Mouse (Mus musculus): ENCODE data around the gene Rpl9. TPM values are rescaled to one million over a fixed set of nuclear protein-coding genes. Genes with fewer than 3 reads are reported as not detected.

The Rpl9 gene
- polyA plus RNA-seq, 1 experiment from 2014 or later = 1,013 TPM

DNA sequence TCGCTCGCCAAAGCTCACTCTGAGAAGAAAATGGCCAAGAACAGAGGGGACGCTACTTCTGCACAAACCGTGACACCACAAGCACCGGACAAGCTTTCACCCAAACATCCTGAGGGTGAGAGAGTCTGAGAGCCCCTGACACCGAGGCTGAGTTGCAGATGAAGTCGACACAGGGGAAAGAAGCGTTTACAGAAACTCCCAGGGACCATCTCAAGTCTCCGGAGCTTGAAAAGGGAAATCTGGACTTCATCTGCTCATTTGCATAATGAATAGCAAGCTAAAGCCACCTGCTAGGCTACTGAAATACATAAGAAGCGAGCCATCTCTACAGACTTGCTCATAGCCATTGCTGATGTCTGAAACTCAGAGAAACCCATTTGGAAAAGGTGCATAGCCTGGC is 27.9 kb upstream of the Rpl9 start:
- 84% methylated on average over 10 of the region's 10 CpGs for WGBS
- no peak for ATAC-seq (replicated peaks; ENCODE audit: low FRiP score)
- Histone ChIP-seq H3K9me3 (replicated peaks) (no peaks in the 10 kb centered on the region), H3K4me2 (no peak overlapping the region), H3K36me3 (peaks cover 61% of the 10 kb centered on the region), H3K27ac (no peak overlapping the region), H3K4me3 (replicated peaks) (no peak overlapping the region), H3K27me3 (no peaks in the 10 kb centered on the region), H3K9ac (no peak overlapping the region), H3K4me1 (peaks cover 29% of the 10 kb centered on the region)

DNA sequence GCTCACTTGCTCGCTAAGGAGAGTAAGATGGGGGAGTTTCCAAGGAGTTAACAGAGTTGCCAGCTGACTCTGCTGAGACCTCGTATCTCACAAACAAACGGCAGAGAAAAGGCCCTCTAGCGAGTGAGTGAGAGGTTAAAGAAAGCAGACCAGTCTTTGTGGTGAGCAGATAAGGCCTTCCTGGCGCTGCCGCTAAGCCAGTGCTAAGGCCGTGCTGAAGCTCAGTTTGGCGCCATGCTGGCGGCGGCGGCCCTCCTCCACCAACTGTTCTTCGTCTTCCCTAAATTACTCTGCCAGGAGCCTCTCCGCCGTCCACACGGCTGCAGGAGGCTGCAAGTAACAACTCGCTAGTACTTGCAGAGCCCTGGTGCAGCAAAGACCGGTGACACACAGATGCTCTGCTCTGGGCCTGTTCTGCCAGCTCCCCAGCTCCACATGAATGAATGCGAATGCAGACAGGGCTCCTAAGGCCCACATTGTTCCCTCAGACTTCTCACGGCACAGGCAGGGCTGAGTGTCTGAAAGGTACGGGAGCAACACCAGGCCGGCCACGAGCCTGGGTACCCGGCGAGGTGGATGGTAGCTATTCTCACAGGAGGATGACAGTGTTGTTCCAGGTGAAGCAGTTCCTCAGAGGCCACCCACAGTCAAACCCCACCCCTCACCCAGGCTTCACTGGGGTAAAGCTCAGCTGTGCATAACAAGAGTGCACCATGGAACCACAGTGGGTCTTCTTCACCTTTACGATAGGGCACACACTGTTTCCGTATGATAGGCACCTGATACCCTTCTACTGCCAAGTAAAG is 24.6 kb upstream of the Rpl9 start:
- H3K9me3 ChIP-seq (replicated peaks) = no peaks in the 10 kb centered on the region

DNA sequence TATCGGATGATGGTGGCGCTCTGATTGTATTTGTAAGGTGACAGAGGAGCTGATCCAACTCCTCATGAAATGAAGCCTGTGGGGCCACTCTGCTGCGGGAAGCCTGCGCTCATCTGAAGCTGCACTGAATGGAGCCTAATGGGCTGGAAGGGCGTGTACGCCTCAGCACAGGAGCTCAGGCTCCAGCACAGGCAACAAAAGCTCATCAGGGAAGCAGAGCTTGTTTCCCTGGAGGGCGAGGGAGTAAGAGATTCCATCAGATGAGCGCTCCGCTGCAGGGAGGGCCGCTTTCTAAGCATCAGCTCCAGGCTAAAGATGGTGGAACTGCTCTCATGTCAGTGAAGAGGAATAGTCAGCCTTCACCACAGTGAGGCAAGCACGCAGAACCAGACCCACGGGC is 16.7 kb upstream of the Rpl9 start:
- Histone ChIP-seq H3K9ac (no peak overlapping the region), H3K4me3 (replicated peaks) (no peak overlapping the region), H3K4me2 (no peak overlapping the region), H3K27ac (no peak overlapping the region), H3K9me3 (replicated peaks) (no peaks in the 10 kb centered on the region), H3K4me1 (no peaks in the 10 kb centered on the region), H3K36me3 (peaks cover 85% of the 10 kb centered on the region), H3K27me3 (no peaks in the 10 kb centered on the region)
- WGBS = 63% methylated on average over 12 of the region's 12 CpGs
- no peak for ATAC-seq (replicated peaks; ENCODE audit: low FRiP score)

More for the DNA sequence above, 24.6 kb upstream of the Rpl9 start:
- peaks cover 57% of the 10 kb centered on the region for H3K36me3 ChIP-seq
- H3K4me1 ChIP-seq = peaks cover 19% of the 10 kb centered on the region
- H3K4me3 ChIP-seq (replicated peaks) = no peak overlapping the region
- peak overlapping the region; percentile 87 for H3K27ac ChIP-seq
- H3K4me2 ChIP-seq = peak overlapping the region; percentile 39
- no peak overlapping the region for H3K9ac ChIP-seq
- ATAC-seq (replicated peaks; ENCODE audit: low FRiP score) = peak; percentile 80
- no peaks in the 10 kb centered on the region for H3K27me3 ChIP-seq
- 20% methylated on average over 26 of the region's 26 CpGs for WGBS

DNA sequence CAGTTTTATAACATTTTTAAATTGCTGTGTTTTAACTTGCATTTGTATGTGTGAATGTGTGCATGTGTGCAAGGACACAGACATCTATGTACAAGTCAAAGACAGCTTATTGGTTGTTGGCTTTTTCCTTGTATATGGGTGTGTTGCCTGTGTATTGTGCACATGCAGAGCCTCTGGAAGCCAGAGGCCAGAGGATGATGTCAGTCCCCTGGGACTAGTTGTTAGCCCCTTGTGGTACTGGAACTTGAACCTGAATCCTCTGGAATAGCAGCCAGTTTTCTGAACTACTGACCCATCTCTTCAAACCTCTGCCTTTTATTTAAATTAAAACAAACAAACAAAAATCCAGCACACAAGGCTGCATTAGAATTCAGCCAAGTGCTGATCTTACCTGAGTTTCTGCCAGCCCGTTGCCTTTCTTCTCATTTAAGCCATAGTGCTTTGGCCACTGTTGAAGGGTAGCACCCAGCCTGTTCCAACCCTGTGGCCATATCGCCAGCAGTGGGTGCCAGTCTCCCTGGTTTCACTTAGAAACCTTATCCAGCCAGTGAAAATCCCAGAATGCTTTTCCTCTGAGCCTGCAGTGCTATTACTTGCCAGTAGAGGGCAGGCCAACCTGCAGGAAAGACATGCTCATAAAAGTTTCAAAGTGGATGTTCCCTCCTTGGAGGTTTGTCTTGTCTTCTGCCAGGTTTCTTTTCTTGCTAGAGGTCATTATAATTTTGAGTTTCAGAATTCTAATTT is 10.2 kb upstream of the Rpl9 start:
- H3K4me3 ChIP-seq (replicated peaks) = no peak overlapping the region
- H3K9me3 ChIP-seq (replicated peaks) = no peaks in the 10 kb centered on the region
- H3K27ac ChIP-seq = no peak overlapping the region
- H3K27me3 ChIP-seq = no peaks in the 10 kb centered on the region
- H3K4me1 ChIP-seq = no peaks in the 10 kb centered on the region
- WGBS = 31% methylated on average over 2 of the region's 2 CpGs
- no peak overlapping the region for H3K4me2 ChIP-seq
- no peak overlapping the region for H3K9ac ChIP-seq
- no peak for ATAC-seq (replicated peaks; ENCODE audit: low FRiP score)
- peaks cover 91% of the 10 kb centered on the region for H3K36me3 ChIP-seq

DNA sequence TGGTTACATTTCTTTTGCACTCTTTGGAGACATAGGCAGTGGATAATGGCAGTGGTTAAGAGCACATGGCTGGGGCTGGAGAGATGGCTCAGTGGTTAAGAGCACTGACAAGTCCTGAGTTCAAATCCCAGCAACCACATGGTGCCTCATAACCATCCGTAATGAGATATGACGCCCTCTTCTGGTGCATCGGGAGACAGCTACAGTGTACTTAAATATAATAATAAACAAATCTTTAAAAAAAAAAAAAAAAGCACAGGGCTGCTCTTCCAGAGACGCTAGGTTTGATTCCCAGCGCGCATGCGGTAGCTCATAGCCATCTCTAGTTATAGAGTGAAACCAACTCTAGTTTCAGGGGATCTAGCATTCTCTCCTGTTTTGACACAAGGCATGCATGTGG is 3.2 kb upstream of the Rpl9 start:
- ATAC-seq (replicated peaks; ENCODE audit: low FRiP score) = no peak
- Histone ChIP-seq H3K4me3 (replicated peaks) (no peak overlapping the region), H3K4me1 (peaks cover 12% of the 10 kb centered on the region), H3K9ac (no peak overlapping the region), H3K27ac (no peak overlapping the region), H3K9me3 (replicated peaks) (no peaks in the 10 kb centered on the region), H3K4me2 (no peak overlapping the region), H3K36me3 (peaks cover 61% of the 10 kb centered on the region), H3K27me3 (no peaks in the 10 kb centered on the region)
- WGBS = 93% methylated on average over 7 of the region's 7 CpGs

DNA sequence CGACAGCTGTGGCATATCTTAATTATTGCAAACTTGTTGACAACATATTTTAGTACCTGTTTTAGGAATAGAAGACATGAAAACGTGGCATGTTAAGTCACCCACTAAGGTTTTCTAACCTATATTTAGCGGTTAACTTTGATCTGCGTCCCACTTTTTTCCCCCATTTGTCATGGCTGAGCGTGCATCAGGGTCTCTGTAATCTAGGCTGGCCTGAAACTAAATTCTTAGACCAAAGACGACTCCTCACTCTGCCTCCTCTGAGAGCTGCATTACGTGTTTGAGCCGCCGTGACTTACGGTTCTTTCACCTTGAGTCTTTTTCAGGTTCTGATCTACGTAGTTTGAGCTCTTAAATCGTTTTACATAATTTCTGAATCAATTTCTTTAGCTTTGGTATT is 509 bp upstream of the Rpl9 start:
- H3K36me3 ChIP-seq = peaks cover 62% of the 10 kb centered on the region
- ATAC-seq (replicated peaks; ENCODE audit: low FRiP score) = peak; percentile 37; the same call in 1 of the 2 replicates
- WGBS = 2% methylated on average over 12 of the region's 12 CpGs

DNA sequence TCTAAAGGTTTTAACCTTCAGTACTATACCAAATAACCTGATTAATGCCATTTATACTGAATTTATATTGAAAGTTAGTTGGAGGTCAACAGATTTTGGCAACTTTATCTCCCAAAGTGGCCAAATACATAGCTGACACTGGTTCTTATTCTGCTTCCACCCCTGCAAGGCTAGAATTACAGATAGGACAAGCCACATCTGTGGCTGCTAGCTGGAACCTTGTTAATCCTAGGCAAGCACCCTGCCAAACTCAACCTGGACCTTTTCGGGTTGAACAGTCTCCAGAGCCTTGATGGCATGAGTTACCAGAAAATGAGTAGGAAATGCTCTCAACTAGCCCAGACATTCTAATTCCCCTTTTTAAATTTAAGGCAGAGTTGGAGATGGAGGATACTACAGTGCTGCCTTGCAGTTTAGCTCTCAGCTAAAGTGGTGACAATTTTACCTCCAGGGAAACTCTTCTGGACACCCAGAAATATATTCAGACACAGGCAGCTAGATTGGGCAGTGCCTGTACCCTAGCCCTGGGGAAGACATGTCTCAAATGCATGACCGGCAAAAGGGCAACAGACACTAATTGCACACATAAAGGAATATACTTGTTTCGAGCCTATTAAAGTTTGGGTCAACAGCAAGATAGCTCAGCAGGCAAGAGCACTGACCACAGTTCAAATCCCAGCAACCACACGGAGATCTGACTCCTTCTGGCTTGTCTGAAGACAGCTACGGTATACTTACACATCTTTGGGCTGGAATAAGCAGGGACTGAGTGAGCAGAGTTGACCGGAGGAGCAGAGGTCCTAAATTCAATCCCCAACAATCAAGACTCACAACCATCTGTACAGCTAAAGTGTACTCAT is 4.0 kb downstream of the Rpl9 start:
- Histone ChIP-seq H3K4me1 (peaks cover 17% of the 10 kb centered on the region), H3K4me3 (replicated peaks) (no peak overlapping the region), H3K9me3 (replicated peaks) (no peaks in the 10 kb centered on the region), H3K4me2 (no peak overlapping the region), H3K27me3 (no peaks in the 10 kb centered on the region), H3K27ac (no peak overlapping the region), H3K36me3 (peaks cover 36% of the 10 kb centered on the region), H3K9ac (no peak overlapping the region)
- ATAC-seq (replicated peaks; ENCODE audit: low FRiP score) = no peak
- WGBS = 78% methylated on average over 6 of the region's 6 CpGs

More for the DNA sequence above, 509 bp upstream of the Rpl9 start:
- peak overlapping the region; percentile 89 for H3K27ac ChIP-seq
- H3K4me1 ChIP-seq = peaks cover 19% of the 10 kb centered on the region
- H3K4me2 ChIP-seq = peak overlapping the region; percentile 62
- peak overlapping the region; percentile 75 for H3K9ac ChIP-seq
- H3K9me3 ChIP-seq (replicated peaks) = no peaks in the 10 kb centered on the region
- H3K27me3 ChIP-seq = no peaks in the 10 kb centered on the region
- H3K4me3 ChIP-seq (replicated peaks) = peak overlapping the region; percentile 67

DNA sequence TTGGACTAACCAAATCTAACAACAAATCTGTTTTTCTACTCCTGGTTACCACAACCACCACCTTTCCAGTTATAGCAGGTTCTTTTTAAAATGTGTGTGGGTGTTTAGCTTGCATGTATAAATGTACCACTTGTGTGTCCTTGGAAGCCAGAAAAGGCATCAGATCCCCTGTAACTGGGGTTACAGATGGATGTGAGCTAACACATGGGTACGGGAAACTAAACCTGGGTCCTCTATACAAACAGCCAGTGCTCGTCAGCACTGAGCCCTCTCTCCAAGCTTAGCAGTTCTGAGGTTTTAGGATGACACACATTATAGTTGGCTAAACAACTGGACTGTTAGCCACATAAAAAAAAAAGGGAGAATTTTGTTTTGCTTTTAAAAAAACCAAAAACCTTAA is 5.5 kb downstream of the Rpl9 start:
- Histone ChIP-seq H3K4me1 (peaks cover 16% of the 10 kb centered on the region), H3K27me3 (no peaks in the 10 kb centered on the region), H3K9ac (no peak overlapping the region), H3K4me2 (no peak overlapping the region), H3K36me3 (peaks cover 36% of the 10 kb centered on the region), H3K4me3 (replicated peaks) (no peak overlapping the region), H3K27ac (no peak overlapping the region), H3K9me3 (replicated peaks) (no peaks in the 10 kb centered on the region)
- no peak for ATAC-seq (replicated peaks; ENCODE audit: low FRiP score)
- 70% methylated on average over 2 of the region's 2 CpGs for WGBS

DNA sequence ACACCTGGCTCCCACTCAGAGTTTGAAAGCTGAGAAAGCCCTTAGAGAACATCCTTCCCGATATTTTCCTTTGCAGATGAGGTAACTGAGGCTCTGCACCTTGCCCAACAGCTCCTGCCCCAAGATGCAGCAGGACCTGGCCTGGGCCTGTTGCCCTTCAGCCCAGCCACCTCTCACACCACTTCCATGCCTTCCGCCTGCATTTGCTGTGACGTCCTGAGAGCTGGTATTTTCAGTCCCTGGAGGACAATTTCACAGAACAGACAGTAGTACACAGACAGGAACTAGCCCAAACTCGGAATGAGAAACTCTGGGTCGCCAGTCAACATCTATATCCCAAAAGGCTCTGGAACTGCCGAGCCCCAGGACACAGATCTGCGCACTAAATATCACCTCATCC is 16.5 kb downstream of the Rpl9 start:
- H3K9me3 ChIP-seq (replicated peaks) = no peaks in the 10 kb centered on the region
- WGBS = 82% methylated on average over 7 of the region's 7 CpGs
- no peak overlapping the region for H3K4me3 ChIP-seq (replicated peaks)
- ATAC-seq (replicated peaks; ENCODE audit: low FRiP score) = no peak
- no peak overlapping the region for H3K9ac ChIP-seq
- peaks cover 3% of the 10 kb centered on the region; the same call in 1 of the 2 replicates for H3K4me1 ChIP-seq
- H3K36me3 ChIP-seq = no peaks in the 10 kb centered on the region
- no peaks in the 10 kb centered on the region for H3K27me3 ChIP-seq
- no peak overlapping the region for H3K27ac ChIP-seq
- H3K4me2 ChIP-seq = no peak overlapping the region

DNA sequence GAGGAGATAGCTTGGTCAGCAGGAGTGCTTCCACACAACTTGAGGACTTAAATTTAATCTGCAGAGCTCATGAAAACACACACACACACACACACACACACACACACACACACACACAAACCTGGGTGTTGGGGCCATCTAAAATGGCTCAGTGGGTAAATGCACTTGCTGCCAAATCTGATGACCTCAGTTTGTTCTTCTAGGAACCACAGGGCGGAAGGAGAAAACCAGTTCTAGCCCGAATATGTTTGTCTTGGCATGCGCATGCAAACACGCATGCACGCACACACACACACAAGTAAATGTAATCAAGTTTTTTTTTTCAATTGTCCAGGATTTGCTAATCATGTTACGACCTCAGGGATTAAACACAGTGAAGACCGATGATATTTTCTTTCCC is 19.7 kb downstream of the Rpl9 start:
- H3K4me2 ChIP-seq = no peak overlapping the region
- H3K27me3 ChIP-seq = no peaks in the 10 kb centered on the region
- peaks cover 3% of the 10 kb centered on the region; the same call in 1 of the 2 replicates for H3K4me1 ChIP-seq
- no peaks in the 10 kb centered on the region for H3K9me3 ChIP-seq (replicated peaks)
- WGBS = 87% methylated on average over 7 of the region's 7 CpGs
- no peaks in the 10 kb centered on the region for H3K36me3 ChIP-seq
- H3K27ac ChIP-seq = no peak overlapping the region
- H3K4me3 ChIP-seq (replicated peaks) = no peak overlapping the region
- ATAC-seq (replicated peaks; ENCODE audit: low FRiP score) = no peak
- H3K9ac ChIP-seq = no peak overlapping the region

DNA sequence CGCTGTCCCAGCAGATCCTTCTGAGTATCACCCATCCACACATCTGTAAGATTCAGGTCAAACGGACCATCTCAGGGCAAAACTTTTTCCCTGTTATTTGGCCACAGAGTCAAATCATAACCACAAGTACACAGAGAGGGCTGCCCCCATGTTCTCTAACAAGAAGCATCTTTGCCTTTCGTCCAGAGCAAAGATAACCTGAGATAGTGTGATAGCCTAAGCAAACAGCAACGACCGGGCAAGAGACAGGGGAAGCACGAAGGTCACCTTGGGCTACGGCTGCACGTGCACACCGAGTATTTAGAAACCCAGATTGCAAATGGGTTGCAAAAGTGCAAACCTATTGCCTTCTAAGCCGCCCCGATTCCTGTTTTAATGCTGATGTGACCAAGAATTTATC is 23.4 kb downstream of the Rpl9 start:
- Histone ChIP-seq H3K9me3 (replicated peaks) (no peaks in the 10 kb centered on the region), H3K36me3 (no peaks in the 10 kb centered on the region), H3K4me3 (replicated peaks) (no peak overlapping the region), H3K27ac (no peak overlapping the region), H3K4me2 (no peak overlapping the region), H3K9ac (no peak overlapping the region), H3K4me1 (peaks cover 3% of the 10 kb centered on the region; the same call in 1 of the 2 replicates), H3K27me3 (no peaks in the 10 kb centered on the region)
- no peak for ATAC-seq (replicated peaks; ENCODE audit: low FRiP score)
- 87% methylated on average over 11 of the region's 11 CpGs for WGBS

DNA sequence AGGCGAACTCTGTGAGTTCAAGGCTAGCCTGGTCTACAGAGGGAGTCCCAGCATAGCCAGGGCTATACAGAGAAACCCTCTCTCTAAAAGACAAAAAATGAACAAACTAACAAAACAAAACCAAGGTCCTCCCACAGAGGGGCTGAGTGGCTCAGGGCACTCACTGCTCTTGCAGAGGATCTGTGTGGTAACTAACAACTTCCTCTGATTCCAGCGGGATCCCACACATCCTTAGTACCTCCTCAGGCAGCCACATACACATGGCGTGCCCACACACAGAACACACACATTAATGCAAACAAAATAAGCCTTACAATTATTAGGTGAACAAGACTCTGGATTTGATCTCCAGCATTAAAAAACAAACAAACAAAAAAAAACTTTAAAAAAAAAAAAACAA is 33.5 kb downstream of the Rpl9 start:
- Histone ChIP-seq H3K27ac (no peak overlapping the region), H3K4me1 (no peaks in the 10 kb centered on the region), H3K9ac (no peak overlapping the region), H3K4me2 (no peak overlapping the region), H3K4me3 (replicated peaks) (no peak overlapping the region), H3K27me3 (no peaks in the 10 kb centered on the region), H3K9me3 (replicated peaks) (no peaks in the 10 kb centered on the region), H3K36me3 (no peaks in the 10 kb centered on the region)
- ATAC-seq (replicated peaks; ENCODE audit: low FRiP score) = no peak
- WGBS = 80% methylated on average over 3 of the region's 3 CpGs

Measured in kidney, embryonic 15.5 days (tissue).